Mouse (Mus musculus) gastrocnemius, adult 2 months (tissue): ENCODE measurements around the gene Syne2. TPM values are rescaled to one million over a fixed set of nuclear protein-coding genes. Genes with fewer than 3 reads are reported as not detected.

Source experiments
- DNase-seq: peaks from one replicate; pipeline ENCODE4 v3.0.0; 2022
- H3K27ac ChIP-seq: fragments of 200-600 bp; 2 replicates; pipeline ENCODE4 v1.8.1; 2022; ENCODE audit warnings: mild to moderate bottlenecking
- H3K4me3 ChIP-seq: fragments of 200-600 bp; 2 replicates; pipeline ENCODE4 v1.8.1; 2022; ENCODE audit warnings: mild to moderate bottlenecking, moderate library complexity
- CTCF ChIP-seq: fragments of 200-600 bp; IDR thresholded peaks from 2 replicates; pipeline ENCODE4 v1.8.1; 2022; ENCODE audit warnings: antibody characterized with exemption, mild to moderate bottlenecking, moderate library complexity
- intact Hi-C: fragments of 180-260 bp; cut with DNase I; formaldehyde crosslinking; loops from one replicate; pipeline ENCODE4 v1.15.1; 2025
- total RNA-seq, 2 experiments: library from RNA; stranded (reverse); gene quantifications; 2 replicates each; pipeline ENCODE4 v1.2.3; 2021

Syne2 gene
- total RNA-seq, 2 experiments from 2014 or later: 15.0 to 15.5 TPM

DNA sequence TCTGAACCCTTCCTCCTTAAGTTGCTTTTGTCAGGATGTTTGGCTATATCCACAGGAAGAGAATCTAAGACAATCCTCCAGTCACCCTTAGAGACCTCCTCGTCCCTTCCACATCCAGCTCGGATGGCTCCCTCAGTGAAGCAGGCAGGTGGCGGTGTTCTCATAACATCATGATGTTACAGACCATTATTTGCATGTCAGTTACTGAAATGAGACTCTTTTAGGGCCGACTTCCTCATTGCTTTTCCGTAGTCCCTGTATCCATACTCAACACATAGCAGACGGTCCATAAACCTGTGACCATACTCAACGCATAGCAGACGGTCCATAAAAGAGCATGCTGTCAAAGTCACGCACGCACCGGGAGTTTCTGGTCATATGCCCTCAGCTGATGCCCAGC, 106.9 kb downstream of the Syne2 start:
- Histone ChIP-seq H3K4me3 (no peak overlapping the region), H3K27ac (no peak overlapping the region)
- intact Hi-C loops: no loop called here
- no peak for DNase-seq
- TF ChIP-seq CTCF: no peak

DNA sequence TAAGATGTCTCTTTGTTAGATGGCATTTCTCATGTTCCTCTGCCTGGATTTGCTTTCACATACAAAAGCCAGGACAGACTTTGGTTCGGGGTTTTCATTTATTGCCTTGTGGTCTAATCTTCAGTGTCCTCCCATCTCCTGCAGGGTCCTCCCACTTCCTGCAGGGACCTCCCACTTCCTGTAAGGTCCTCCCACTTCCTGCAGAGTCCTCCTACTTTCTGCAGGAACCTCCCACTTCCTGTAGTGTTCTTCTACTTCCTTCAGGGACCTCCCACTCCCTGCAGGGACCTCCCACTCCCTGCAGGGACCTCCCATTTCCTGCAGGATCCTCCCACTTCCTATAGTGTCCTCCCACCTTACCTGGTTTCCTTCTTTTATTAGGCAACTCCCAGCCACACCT, 109.7 kb downstream of the Syne2 start:
- intact Hi-C loops: no loop called here
- Histone ChIP-seq H3K27ac (no peak overlapping the region), H3K4me3 (no peak overlapping the region)
- no peak for DNase-seq
- TF ChIP-seq CTCF: no peak

DNA sequence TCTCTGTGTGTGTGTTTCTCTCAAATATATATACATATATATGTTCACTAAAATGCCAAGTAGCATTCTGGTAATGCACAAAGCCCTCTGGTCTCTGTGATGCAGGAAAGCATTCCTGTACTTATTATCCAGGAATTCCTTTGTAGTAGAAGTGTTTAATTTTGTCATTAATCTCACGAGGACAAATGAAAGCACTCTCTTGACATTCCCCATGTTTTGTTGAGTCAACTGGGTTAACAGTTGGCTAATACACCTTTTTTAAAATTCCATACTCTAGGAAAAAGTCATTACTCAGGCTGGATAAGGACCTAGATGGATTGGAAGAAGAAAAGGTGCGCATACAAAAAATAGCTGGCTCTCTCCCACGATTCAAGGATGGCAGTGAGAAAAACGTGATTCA, 115.6 kb downstream of the Syne2 start:
- TF ChIP-seq CTCF: no peak
- intact Hi-C loops: no loop called here

DNA sequence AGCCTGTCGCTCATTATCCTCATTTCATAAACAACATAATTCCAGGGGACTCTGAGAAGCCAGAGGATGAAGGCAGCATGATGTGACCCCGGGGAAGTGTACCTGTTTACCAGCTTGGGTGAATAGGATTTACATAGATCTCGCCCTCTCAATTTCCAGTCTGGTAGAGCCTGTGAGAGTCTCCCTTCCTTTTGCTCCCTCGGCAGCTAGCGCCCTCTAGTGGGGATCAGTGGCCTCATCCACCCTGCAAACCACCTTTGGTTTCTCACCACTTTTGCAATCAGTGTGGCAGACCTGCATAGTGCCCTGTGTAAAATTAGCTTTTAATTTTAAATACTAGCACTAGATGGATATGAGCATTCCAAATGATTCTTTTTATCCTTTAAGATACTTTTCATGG, 133.4 kb downstream of the Syne2 start:
- H3K4me3 ChIP-seq: no peak overlapping the region
- DNase-seq: peak; percentile 68
- intact Hi-C loops: loop anchor here (2.0 to 5.0 kb wide), 2 partner anchors 165 to 236 kb away; no protein-coding TSS in a partner anchor
- TF ChIP-seq CTCF: peak; percentile 91
- no peak overlapping the region for H3K27ac ChIP-seq

More for the DNA sequence above, 115.6 kb downstream of the Syne2 start:
- no peak for DNase-seq
- Histone ChIP-seq H3K4me3 (no peak overlapping the region), H3K27ac (no peak overlapping the region)

DNA sequence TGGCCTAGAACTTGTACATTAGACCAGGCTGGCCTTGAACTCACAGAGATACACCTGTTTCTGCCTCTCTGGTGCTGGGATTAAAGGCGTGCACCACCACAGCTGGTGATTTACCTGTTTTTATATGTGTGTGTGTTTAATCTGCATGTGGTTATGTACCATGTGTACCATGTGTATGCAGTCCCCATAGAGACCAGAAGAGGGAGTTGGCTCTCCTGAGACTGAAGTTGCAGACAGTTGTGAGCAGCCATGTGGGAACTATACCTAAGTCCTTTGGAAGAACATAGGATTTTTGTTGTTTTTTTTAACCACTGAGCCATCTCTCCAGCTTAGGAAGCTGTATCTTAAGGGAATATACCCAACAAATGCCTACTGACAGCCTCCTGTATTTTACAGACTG, 134.1 kb downstream of the Syne2 start:
- Histone ChIP-seq H3K27ac (no peak overlapping the region), H3K4me3 (no peak overlapping the region)
- intact Hi-C loops: loop anchor here (5.0 kb wide), 1 partner anchor 235 kb away; no protein-coding TSS in a partner anchor
- TF ChIP-seq CTCF: no peak
- no peak for DNase-seq

DNA sequence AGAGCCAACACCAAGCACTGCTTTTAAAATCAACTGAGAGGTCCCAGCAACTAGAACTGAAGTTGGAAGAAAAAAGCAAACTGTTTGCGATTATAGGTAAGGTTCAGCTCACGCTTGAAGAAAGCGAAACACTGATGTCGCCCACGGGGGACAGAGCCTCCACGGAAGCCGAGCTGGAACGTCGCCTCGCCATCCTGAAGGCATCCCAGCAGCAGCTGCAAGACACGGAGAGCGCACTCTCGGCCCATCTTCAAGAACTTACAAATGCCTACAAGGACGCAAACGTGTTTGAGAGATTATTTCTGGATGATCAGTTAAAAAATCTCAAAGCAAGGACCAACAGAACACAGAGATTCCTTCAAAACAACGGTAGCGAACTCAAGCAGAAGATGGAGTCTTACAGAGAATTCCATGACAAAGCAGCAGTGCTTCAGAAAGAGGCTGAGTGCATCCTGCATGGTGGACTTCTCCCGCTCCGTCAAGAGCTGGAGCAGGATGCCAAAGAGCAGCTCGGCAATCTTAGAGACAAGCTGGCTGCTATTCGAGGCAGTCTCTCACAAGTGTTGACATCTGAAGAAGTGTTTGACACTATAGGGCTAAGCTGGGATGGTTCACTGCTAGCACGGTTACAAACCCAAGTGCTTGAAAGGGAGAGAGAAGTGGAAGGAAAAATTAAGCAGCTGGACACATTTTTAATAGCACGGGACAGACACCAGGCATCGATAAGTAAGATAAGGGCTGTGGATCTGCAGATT, 148.7 kb downstream of the Syne2 start:
- DNase-seq: no peak
- intact Hi-C loops: no loop called here
- no peak for TF ChIP-seq CTCF
- Histone ChIP-seq H3K4me3 (no peak overlapping the region), H3K27ac (no peak overlapping the region)

DNA sequence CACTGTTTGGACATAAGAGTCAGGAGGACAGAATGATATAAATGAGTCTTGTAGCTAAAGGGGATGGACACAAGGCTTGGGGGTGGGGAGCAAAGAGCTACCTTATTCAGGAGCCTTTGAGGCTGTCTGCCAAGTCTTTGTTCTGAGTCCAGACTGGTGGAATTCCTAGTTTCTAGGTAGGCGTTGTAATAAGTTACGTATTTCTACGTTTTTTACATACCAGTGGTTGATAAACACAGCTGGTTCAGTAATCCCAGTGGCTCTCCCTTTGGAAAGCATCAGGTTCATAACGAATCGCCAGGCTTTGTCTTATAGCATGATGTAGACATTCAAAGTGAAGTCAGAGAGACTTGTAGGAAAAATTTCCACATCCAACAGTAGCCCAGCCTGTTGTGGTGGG, 161.1 kb downstream of the Syne2 start:
- Histone ChIP-seq H3K4me3 (no peak overlapping the region), H3K27ac (no peak overlapping the region)
- intact Hi-C loops: no loop called here
- no peak for DNase-seq
- TF ChIP-seq CTCF: no peak

DNA sequence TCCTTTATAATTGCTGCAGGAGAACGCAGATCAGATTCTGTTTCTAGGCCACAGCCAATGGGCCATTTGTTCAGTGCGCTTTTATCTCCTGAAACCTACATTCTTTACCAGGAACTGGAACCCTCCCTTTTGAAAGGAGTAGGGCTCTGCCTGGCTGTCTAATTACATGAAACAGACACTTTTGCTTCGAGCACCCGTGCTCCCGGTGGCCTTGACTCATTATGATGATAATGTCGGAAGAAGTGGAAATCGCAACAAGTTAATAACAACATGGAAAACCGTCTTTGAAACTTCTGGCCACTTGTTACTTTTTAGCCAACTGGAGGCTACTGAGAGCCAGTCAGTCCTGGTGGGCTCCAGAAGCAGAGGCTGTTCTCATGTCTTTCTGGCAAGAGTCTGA, 165.4 kb downstream of the Syne2 start:
- intact Hi-C loops: no loop called here
- H3K4me3 ChIP-seq: no peak overlapping the region
- no peak for DNase-seq
- no peak for TF ChIP-seq CTCF
- no peak overlapping the region for H3K27ac ChIP-seq

DNA sequence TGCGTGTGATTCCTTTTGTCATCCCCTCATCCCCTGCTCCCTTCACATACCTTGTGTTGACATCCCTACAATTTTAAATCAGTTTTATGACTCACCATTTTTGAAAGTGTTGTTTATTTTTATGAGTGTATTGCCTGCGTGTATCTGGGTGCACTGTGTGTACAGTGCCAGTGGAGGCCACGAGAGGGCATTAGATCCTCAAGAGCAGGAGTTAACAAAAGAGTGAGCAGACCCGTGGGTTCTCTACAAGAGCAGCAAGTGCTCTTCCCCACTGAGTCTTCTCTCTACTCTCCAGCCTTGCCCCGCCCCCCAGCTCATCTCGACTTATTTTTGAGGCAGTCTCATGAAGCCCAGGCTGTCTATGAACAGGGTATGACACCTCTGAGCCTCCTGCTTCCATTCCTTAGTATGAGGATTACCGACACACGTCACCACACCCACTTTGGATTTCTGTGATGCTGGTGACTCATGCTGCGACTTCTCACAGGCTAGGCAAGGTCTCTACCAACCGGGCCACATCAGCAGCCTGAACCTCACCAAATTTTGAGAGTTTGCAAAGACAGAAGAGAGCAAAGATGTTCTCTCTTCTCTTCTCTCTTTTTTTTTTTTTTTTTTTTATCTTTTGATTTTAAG, 174.4 kb downstream of the Syne2 start:
- no peak overlapping the region for H3K4me3 ChIP-seq
- no peak for DNase-seq
- TF ChIP-seq CTCF: peak; percentile 23; the same call in 1 of the 2 replicates
- intact Hi-C loops: no loop called here
- no peak overlapping the region for H3K27ac ChIP-seq

DNA sequence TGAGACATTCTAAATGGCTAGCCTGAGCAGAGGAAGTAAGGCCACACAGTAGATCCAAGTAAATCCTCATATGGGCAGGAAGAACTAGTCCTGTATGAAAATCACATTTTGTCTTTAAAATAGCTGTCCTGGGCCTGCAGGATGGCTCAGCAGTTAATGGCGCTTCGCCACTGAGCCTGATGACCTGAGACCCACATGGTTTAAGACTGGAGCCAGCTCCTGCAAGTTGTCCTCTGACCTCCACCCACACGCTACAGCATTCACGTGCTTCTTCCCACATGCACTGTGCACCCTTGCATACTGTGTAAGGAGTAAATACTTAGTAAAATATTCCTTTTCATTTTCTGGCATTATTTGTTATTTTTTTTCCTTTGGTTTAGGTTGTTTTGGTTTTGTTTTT, 175.0 kb downstream of the Syne2 start:
- intact Hi-C loops: no loop called here
- no peak for TF ChIP-seq CTCF
- DNase-seq: no peak
- Histone ChIP-seq H3K4me3 (no peak overlapping the region), H3K27ac (no peak overlapping the region)

DNA sequence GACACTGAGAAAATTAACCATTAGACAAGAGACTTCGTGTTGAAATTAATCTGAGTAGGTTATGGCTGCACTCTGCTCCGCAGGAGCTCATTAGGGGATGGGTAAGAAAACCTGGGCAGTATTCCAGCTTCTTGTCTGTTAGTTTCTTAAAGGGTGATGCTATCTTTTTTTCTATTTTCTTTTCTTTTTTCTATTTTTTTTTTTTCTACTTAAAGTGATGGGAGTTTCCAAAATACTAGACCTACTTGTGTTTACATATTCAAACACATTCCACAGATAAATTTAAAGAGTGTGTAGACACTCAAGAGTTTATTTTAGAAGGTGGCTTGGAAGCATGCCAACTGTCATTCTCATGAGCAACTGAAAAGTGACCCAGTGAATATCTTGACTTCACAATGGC, 177.2 kb downstream of the Syne2 start:
- Histone ChIP-seq H3K27ac (no peak overlapping the region), H3K4me3 (no peak overlapping the region)
- intact Hi-C loops: no loop called here
- no peak for TF ChIP-seq CTCF
- DNase-seq: no peak

DNA sequence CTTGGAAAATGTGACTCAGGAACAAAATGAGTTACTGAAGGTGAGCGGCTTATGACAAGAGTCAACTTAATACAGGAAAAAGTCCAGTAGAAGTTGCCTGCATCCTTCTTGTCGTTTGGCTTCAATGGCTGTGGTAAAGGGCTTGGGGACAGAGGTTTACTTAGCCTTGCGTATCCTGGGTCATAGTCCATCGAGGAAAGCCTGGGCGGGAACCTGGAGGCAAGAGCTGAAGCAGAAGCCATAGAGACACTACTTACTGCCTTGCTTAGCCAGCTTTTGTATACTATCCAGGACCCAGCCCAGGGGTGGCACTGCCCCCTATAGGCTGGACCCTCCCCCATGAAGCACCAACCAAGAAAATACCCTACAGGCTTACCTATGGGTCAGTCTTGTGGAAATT, 179.6 kb downstream of the Syne2 start:
- no peak overlapping the region for H3K27ac ChIP-seq
- DNase-seq: no peak
- TF ChIP-seq CTCF: no peak
- intact Hi-C loops: no loop called here
- H3K4me3 ChIP-seq: no peak overlapping the region

DNA sequence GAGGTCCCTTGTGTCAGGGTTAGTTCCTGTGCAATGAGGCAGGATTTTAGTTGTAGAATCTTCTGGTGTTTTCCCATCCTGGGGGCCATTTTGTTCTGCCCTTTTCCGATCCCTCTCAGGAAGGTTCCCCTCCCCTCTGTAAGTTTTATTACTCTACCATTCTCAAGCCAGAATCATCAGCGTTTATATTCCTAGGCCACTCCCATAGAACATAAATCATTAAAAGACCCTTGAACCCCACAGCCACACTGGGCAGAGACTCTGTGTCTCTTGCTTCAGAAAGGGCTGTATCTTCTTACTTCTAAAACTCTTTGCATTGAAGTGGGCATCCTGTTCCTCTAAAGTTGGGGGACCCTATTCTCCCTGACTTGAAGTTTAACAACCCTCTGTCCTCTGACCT, 180.5 kb downstream of the Syne2 start:
- TF ChIP-seq CTCF: no peak
- H3K27ac ChIP-seq: no peak overlapping the region
- intact Hi-C loops: no loop called here
- DNase-seq: no peak
- no peak overlapping the region for H3K4me3 ChIP-seq

DNA sequence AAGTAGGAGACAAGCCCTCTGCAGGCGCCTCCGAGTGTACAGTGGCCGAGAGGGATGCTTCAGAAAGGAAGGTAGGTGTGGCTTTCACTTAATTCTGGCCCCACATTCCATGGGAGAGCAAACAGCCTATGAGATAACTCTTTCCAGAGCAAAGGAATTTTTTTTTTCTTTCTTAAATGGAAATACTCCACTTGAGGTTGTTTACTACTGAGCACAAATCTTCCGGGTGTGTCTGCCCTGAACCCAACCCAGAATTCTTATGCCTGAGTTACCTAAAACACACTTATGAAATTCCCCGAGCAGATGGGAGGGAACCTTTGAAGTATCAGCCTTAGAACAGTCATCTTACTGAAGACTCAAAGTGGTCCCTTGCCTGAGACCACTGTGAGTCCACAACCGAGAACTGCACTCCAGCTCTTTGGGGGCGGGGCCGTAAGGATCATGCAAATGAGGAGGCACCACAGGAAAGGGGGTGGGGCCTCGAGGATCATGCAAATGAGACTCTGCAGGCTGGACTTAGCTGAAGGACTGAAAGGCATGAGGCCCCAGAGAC, 186.8 kb downstream of the Syne2 start:
- TF ChIP-seq CTCF: no peak
- intact Hi-C loops: no loop called here
- H3K27ac ChIP-seq: peak overlapping the region; percentile 51
- peak overlapping the region; percentile 48 for H3K4me3 ChIP-seq
- peak; percentile 70 for DNase-seq
